Mouse (Mus musculus): ENCODE measurements around the gene Mpped2.
A peak's percentile ranks its signal among the peaks of the same experiment; 100 is the strongest.

Gene Mpped2

DNA sequence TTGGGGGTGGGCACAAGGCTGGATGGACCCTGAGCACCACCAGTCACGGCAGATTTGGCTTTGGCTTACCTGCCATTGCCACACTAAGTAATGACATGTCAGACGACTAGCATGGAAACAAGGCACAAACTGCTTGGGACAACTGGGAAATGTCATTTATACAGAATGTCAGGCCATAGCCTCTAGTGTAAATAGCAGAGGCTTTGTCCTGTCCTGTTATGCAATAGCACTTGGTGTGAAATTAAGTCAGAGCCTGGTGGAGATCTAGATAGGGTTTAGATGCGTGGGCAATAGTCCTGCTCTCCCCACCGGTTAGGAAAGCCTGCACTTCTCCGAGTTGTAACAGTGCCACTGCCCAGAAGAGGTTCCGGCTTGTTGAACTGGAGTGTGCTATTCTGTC is 128.8 kb downstream of the Mpped2 start:
- DNase-seq, result no peak

DNA sequence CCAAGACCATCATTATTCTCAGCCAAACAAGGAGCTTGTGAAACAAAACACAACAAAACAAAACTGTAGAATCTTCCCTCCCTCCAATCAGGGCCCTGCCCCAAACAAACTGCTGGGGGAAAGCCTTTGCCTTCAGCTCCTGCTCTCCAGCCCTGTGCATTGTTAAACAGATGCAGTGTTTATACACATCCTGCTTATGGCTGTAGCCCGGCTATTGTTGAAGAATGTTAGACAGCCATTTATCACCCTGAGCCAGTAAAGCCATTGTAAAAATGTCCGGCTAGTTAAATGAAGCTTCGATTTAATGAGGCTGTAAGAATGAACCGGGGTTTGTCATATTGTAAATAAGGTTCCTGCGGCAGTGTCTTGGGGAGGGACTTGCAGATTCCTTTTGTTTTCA is 129.5 kb downstream of the Mpped2 start:
- peak; percentile 71 for DNase-seq

DNA sequence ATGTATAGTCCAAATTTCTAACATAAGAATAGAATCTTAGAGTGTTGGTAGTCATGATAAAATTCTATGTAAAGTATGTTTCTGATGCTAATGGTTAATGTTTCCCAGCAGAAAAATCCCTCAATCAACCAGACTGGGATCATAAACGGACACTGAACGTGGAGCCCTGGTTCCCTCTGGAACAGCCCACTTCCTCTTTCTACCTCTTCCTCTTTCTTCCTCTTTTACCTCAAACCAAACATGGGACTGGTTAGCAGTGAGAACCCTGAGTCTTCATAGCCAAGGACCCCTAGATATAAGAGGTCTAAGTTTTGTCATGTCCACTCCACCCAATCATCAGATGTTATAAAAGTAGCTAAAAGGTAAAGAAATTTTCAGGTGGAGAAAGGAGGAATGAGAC is 132.4 kb downstream of the Mpped2 start:
- DNase-seq, result no peak

DNA sequence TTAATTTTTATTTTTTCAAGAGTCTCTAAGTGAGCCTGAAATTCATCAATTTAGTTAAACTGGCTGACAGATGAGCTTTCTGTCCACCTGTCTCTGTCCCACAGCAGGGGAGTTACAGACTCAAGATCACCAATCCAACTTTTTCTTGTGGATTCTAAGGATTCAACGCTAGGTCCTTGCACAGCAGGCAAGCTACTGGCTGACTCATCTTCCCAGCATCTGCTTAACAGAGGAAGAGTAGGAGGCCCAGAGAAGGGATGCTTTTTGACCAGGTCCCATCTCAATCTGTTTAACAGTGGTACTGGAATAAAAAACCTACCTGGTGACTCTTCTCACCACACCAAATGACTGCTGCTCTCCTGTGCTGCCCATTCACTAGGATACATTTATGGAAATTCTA is 133.0 kb downstream of the Mpped2 start:
- DNase-seq, result no peak

DNA sequence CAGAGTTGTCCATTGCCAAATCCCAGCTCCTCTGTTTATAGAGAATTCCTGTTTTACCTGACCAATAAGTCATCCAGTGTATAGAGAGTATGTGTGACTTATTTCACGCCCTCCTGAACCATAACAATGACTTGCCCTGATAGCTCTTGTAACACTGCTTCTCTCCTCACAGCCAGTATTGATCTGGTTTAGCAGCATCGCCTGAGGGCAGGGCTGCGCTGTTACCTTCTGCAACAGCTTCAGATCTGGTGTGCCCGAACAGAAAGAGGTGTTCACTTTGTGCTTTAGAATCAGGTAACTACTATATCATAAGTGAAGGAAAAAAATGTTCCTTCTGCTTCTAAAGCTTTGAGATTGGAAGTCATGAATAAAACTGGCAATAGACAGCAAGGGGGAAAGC is 133.7 kb downstream of the Mpped2 start:
- DNase-seq, result no peak

DNA sequence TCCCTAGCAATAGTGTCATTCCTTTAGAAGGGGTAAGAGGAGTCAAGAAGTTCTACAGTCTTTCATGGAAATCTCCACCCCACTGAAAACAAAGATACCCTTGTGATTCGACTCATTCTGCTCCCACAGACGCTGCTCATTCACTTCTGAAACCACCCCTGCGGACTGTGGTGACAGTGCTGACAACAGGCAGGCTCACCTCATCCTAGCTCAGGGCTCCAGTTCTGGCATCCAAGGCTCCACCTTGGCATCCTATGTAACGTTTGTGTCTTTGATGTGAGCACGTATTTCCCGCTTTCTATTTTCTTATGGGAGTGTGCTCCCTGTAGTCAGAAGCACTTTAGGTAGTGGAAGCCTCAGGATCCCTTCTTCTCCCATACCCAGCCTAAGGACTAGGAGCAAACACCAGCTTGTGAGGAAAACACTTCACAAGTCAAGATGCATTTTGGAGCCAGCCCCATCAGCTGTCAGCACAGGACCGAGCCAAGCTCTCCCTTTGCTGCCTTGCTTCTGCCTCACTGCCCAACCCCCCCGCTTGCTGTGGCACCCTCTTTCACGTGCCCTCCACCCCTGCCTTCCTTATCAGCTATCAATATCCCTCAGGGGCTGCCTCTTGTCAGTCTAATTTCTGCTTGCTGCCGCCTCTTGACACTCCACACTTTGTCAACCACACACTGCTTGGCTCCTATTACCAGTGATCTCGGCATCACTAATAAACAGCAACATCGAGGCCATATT is 135.7 kb downstream of the Mpped2 start:
- peak; percentile 62 for DNase-seq

DNA sequence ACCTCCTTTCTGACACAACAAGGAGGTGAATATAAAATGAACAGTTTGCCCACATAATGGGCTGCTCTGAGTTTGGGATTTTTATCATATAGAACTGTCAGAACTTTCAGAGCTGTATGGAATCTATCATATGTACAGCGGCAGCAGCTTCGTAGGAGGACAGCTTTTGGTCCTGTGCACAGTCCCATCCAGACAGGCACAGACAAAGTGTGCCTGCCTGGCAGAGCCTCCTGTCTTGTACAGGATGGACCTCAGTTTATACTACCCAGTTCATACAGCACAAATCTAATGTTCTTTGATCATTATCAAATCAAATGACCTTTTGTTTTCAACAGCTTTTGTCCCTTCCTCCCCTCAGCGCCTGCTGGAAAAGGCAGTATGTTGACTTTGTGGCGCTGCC is 136.4 kb downstream of the Mpped2 start:
- DNase-seq, result no peak

DNA sequence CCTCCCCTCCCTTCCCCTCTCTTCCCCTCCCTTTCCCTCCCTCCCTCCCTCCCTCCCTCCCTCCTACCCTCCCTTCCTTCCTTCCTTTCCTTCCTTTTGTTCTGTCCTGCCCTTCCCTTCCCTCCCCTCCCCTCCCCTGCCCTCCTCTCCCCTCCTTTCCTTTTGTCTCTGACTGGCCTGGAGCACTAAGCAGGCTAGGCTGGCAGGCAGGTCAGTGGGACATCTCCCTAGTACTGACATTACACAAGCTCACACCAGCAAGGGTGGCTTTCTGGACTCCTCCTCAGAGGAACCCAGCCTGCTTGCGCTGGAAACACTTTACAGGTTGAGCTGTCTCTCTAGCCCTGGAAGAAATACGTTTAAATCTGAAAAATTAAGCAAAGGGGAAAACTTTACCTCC is 139.5 kb downstream of the Mpped2 start:
- DNase-seq, result peak; percentile 51

DNA sequence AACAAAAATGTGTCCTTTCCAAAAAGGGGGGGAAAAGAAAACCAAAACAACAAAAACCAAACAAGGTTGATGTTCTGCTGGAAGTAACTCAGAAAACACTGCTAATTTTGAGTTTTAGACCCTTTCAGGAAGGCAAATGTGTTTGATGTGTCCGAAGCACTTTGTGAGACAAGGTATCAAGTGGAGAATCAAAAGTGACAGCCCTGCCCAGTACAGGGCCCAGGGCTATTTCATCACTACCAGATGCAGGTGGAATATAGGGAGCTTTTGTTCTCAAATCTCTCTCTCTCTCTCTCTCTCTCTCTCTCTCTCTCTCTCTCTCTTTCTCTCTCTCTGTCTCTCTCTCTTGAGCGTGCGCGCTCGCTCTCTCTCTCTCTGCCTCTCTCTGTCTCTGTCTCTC is 140.1 kb downstream of the Mpped2 start:
- DNase-seq, result no peak

DNA sequence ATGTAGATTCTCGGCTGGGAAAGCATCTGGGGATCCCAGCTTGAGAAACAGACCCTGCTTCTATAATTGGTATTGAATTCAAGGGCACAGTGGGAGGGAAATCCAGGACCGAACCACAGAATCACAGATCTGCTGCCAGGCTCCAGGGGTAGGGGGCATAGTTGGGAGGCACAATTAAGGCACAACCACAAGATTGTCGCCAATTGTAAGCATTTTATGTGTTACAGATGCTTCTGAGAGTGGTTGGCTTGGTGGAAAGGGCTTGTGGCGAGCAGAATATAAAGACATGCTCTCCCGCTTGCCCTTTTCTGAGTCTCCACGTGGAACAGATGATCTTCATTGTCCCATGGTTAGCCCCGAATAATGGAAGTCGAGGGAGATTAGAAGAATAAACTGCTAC is 142.3 kb downstream of the Mpped2 start:
- no peak for DNase-seq

DNA sequence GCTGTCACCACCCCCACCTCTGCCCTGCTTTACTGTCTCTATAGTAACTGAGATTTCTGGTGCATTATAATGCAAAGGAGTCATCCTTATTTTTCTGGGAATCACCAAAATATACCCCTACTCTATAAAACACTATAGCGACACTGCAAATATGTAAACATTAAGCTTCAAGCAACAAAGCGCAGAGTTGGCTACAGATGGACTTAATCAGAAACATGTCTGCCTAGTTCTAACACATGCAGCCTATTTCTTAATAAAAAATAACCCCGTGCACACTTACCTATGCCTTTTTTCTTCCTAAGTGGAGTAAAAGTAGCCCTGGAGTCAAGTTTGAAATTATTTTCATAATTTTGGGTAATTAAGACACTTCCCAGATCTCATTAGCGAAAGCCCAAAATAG is 144.2 kb downstream of the Mpped2 start:
- no peak for DNase-seq

DNA sequence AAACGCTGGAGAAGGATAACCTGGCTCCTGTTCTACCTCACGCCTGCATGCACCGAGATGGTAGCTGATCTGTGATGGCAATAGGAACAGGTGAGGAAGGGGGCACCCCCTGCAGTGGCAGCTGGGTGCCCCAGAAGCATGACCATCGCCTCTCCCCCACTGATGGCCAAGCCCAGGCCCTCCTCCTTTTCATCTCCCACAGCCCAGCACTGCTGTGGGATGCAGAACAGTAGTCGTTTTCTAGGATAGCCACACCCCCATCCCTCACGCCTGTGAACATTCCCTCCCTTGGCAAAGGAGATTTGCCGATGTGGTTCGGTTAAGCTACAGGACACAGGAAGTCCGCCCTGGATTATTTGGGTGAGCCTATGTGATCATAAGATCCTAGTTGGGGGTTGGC is 151.1 kb downstream of the Mpped2 start:
- no peak for DNase-seq

DNA sequence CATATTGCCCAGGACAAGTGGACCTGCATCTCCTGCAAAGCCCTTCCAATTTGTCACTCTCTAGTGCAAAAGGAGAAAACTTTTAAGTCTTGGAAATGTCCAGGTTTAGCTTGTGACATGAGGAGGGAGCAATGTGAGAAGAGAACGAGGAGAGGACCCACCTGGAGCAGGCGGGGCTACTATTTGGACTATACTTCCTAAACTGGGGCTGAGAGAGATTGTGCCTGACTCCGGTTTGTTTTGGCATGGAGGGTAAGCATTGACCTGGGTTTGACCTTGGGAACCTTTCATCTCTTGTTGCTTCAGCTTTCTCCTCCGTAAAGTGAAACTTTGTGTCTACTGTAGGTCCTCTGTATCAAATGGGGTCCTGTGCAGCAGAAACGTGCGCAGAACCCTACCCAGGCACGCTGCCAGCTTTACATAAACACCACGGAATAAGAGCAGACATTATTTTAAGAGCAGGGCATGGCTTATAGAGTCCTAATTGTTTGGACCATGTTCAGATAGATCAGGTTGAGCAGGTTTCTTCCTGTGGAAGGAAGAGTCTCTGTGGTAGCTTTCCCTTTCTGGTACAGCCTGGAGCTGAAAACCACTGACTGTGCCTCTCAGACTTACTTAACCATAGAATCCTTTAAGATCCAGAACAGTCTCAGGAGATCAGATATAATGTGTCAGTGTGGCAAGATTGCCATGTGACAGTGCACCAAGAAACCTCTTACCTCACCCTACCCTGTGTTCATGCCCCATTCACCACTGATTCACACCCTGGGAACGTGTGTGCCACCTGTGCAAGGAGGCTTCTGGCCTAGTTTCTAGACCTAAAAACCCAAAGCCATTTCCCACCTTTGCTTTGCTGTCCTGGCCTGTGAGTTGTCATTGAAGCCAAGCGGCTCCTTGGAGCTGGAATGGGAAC is 152.0 kb downstream of the Mpped2 start:
- no peak for DNase-seq

DNA sequence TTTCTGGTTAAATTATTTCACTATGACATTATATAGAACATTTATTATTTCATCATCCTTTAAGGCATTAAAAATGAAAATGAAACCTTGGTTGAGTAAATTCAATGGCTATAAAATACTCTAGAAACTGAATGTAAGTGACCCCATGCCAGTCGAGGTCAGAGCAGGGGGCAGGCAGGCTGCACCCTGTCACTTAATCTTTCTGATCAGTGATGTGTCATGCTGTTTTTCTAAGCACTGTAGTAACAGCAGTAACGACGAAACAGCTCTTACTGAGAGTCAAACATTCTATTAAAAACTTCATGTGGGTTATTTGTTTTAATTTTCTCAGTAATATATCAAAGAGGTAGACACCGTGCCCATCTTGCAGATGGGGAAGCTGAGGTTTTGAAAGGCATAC is 153.4 kb downstream of the Mpped2 start:
- no peak for DNase-seq

DNA sequence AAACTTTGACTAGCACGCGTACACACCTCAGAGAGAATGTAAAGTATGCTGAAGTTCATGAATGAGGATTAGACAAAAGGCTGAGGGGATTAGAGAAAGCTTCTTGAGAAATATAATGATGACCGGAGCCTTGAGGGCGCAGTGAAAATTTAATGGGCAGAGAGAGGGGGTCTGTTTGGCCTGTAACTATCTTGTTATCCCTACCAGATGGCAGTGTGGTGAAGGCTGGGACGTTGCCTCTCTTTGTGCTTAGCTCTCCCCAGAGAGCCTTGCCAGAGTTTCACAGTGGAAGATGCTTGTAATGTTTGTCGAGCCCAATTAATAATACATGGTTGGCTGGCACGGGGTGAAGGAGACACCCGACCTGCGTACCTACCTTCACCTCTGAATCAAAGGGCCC is 156.3 kb downstream of the Mpped2 start:
- DNase-seq, result peak; percentile 77

DNA sequence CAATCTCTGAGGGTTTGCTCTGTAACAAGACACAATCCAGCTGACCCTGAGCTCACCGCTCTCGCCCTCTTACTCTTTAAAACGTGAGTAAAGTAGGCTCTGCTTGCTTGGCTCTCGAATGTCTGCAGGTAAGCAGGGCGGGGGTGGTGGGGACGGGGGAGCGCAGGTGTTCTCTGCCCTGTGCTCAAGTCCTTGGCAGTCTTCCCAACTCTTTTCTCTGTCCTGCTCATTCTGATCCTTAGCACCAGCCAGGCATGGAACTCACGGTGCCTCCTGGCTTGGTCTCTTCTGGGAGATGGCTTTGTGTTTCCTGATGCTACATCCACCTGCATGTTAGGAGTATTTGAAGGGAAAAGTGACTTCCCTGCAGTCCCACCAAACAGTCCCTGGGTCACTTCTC is 158.4 kb downstream of the Mpped2 start:
- no peak for DNase-seq

DNA sequence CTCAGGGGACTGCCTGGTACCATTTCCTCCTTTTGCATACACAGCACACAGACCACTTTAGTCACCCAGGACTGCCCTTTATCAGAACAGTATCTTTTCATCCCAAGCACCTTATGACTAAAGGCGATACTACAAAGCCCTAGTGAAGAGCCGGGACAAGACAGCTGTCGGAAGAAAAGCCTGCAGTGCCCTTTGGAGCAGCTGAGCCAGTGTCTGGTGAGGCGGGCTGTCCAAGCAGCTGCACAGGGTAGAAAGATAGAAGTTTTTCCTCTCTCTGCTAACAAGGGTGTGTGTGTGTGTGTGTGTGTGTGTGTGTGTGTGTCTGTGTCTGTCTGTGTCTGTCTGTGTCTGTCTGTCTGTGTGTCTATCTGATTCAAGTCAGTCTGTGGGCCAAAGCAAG is 161.1 kb downstream of the Mpped2 start:
- DNase-seq, result peak; percentile 43

DNA sequence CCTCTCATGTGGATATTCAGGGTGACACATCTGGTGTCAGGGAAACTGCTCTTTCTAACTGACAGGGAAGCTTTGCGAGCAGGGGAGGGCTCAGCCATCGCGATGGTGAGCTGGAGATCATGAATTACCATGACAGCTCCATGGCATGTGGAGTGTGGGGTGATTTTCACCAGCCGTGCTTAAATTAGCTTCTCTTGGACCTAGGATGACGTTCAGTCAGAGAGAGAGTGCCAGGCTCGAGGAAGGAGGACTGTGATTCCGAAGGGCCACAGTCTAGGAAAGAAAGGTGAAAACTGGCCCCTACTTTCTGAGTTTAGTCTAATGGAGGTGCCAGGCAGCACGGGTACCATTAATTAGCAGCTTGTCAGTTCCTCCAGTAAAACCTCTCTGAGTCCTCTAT is 161.7 kb downstream of the Mpped2 start:
- peak; percentile 58 for DNase-seq

DNA sequence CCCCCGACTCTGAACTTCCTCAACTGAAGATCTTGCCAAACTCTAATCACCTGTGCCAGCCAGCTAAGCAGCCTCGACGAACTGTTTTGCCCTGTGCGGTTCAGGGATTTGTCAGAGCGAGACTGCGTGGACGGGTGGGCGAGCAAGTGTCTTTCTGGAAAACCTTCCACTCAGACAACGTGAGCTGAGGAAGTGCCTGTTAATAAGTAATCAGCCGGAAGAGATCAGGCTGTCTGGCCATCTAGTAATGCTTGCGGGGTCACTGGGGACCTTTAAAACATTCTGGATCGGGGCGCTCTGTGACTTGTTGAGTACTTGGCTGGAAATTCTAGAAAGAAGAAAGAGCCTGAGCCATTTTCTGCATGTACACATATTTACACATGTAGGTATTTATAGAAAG is 162.1 kb downstream of the Mpped2 start:
- DNase-seq, result peak; percentile 32

DNA sequence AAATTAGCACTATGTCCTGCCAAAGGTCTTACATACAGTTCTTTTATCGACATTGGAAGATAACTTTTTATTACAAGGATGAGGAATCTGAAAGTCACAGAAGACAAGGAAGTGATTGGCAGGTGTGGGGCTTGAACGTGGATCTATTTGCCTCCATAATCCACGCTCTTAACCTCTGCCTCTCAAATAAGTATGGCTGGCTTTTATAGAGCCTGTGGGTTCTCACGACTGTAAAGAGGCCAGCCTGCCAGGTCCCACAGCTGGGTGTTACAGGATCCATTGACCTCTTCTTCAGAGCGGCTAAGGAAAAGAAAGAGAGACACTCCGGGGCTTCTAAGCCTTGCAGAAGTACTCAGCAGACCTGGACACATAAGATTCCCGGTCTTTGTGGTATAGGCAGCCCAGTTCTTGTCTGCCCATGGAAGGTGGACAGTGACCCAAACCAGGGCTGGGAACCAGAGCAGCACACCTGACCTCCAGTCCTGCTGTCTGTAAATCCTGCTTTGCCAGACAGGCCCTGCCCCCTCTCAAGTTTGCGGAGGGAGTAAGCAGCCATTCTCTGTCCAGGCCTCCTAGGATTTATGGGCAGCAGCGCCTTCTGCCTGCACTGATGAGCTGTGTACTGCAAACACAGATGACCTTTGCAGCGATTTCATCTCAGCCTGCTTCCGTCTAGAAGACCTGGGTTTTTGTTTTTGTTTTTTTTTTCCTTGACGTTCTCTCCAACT is 162.7 kb downstream of the Mpped2 start:
- DNase-seq, result peak; percentile 44

DNA sequence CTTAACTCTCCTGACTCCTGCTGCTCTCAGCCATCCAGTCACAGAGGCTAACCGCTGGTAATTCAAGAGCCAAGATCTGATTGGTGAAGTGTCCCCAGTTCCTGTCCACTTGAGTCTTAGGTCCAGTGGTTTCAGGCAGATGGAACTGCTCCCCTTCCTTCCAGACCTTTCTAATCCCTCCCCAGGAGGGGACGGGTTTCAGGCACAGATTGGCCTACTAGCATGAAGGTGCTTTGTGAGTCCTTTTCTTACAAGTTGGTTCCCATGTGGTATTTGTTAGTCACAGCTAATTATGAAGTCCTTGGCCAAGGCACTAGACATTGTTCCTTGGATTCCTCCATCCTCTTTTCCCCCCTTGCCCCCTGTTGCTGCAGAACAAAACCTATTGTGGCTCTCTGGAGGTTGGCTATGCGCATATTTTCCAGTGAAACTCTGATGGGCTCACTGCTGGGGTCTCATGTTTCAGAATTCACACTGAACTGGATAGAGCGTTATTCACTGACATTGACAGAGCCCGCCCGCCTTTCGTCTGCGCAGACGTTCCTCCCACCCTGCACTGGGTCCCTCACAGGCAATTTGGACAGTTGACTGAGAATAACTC is 163.4 kb downstream of the Mpped2 start:
- peak; percentile 25 for DNase-seq

DNA sequence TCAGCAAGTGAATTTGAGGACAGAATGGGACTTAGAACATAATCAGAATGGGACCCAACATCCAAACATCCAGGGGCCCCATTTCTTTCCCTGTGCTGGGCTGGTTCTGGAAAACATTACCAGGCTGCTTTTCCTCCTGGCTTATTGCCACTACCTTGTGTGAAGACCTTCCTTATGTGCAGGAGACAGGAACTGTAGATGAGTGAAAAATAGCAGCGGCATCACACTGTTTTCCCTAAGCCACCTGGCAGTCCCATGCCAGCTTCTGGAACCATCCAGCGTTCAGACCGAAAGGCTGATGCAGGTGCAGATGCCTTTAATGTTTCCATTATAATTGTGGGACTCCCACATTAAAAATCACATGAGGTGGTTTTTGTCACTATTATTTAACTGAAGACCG is 164.2 kb downstream of the Mpped2 start:
- no peak for DNase-seq

DNA sequence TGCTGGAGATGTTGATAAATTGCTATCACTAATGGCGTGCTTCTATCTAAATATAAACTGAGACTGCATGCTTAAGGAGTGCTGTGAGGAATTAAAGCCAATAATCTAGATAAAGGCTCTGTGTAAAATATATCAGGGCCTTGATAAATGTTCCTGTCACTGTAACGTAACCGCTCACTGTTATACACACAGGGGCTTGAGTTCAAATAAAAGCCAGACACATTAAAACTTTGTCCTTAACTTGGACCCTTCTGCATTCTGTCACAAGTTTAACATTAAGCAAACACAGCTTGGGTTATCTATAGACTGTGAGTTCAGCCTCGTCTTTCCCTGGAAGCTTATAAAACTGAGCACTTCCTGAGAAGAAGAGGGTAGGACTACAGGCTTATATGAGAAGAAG is 164.6 kb downstream of the Mpped2 start:
- DNase-seq, result no peak
